Mouse (Mus musculus) kidney, postnatal 10 days (tissue): ENCODE data around the gene Pigo.

Source experiments
- DNase-seq: peaks from one replicate; pipeline ENCODE4 v3.0.0; 2021; ENCODE audit warnings: mixed read lengths

Gene Pigo

GRCm38 (mm10) chr4:43025084-43025960 lies at the start of gene Pigo:
Gene Pigo (minus strand): TSS chr4:43025819.
- DNase-seq = peak; percentile 97

GRCm38 (mm10) chr4:43074923-43075322 lies 49.3 kb upstream of the Pigo start:
- DNase-seq = no peak

GRCm38 (mm10) chr4:43065471-43065870 lies 39.9 kb upstream of the Pigo start:
- no peak for DNase-seq

GRCm38 (mm10) chr4:43060286-43060685 lies 34.7 kb upstream of the Pigo start:
- peak; percentile 46 for DNase-seq

- DNase-seq = no peak
Observed at GRCm38 (mm10) chr4:43059697-43060096, 34.1 kb upstream of the Pigo start.

- peak; percentile 96 for DNase-seq
Observed at GRCm38 (mm10) chr4:43058753-43059654, 33.4 kb upstream of the Pigo start, which contains the start of gene Unc13b. Gene Unc13b (plus strand): TSS chr4:43058953.

GRCm38 (mm10) chr4:43058392-43058752 lies 32.8 kb upstream of the Pigo start:
- no peak for DNase-seq

- DNase-seq = no peak
Observed at GRCm38 (mm10) chr4:43057654-43058053, 32.0 kb upstream of the Pigo start.

- DNase-seq = peak; percentile 61
Observed at GRCm38 (mm10) chr4:43052627-43053026, 27.0 kb upstream of the Pigo start.

GRCm38 (mm10) chr4:43047231-43047630 lies 21.6 kb upstream of the Pigo start:
- peak; percentile 86 for DNase-seq

- no peak for DNase-seq
Observed at GRCm38 (mm10) chr4:43046607-43047006, 21.0 kb upstream of the Pigo start.

GRCm38 (mm10) chr4:43045659-43046302 lies 20.2 kb upstream of the Pigo start, which contains the start of gene Fam214b:
Gene Fam214b (minus strand): TSS chr4:43046220.
- DNase-seq = peak; percentile 100

- peak; percentile 64 for DNase-seq
Observed at GRCm38 (mm10) chr4:43045285-43045658, 19.7 kb upstream of the Pigo start.

GRCm38 (mm10) chr4:43044673-43045072 lies 19.1 kb upstream of the Pigo start:
- DNase-seq = peak; percentile 57

- DNase-seq = peak; percentile 83
Observed at GRCm38 (mm10) chr4:43043644-43044357, 18.2 kb upstream of the Pigo start.

- no peak for DNase-seq
Observed at GRCm38 (mm10) chr4:43040881-43041547, 15.4 kb upstream of the Pigo start.

GRCm38 (mm10) chr4:43040114-43040572 lies 14.5 kb upstream of the Pigo start:
- peak; percentile 99 for DNase-seq

- no peak for DNase-seq
Observed at GRCm38 (mm10) chr4:43039609-43040008, 14.0 kb upstream of the Pigo start.

- peak; percentile 54 for DNase-seq
Observed at GRCm38 (mm10) chr4:43038567-43039495, 13.2 kb upstream of the Pigo start.

GRCm38 (mm10) chr4:43037860-43038566 lies 12.4 kb upstream of the Pigo start:
- DNase-seq = no peak
